In the genomic region with DNA sequence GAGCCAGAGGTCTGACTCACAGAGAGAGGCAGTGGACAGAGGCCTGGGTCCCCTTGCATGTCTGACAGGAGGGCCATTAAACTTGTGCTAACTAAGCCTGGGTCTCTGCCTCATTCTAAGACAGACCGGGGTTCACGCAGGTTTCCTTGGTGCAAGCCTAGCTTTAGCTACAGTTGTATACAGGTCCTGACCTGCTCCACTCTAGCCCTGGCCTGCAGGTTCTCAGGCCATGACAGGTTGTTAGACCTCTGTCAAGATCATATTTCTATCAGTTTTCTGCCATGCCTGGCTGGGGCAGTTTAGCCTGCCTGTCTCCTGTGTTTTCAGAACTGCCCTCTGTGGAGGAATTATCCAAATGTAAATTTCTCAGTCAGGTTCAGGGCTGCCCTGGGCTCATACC, we compare ENCODE assay signal across 16 mouse cellular contexts. TPM values are rescaled to one million over a fixed set of nuclear protein-coding genes. Genes with fewer than 3 reads are reported as not detected.
A peak's percentile ranks its signal among the peaks of the same experiment; 100 is the strongest.
DNase-seq lines count a peak whose midpoint lies in the region; ATAC-seq and TF ChIP-seq lines count a peak whose summit lies in the region.
"Had no signal": no experiment of that assay in that cellular context is flagged by ENCODE, and none has a peak within 500 bp of the region (broad histone marks: within the 10 kb centered on the region; RNA-seq: fewer than 3 reads in every experiment).

No protein-coding gene starts in this region.

- no peak for DNase-seq in heart, adult 11 months
- no peak for DNase-seq in layer of hippocampus, adult 2 months (ENCODE audit: low spot score in 2 of 2)
- no peak for DNase-seq in layer of hippocampus, postnatal 25 days (ENCODE audit: extremely low spot score in 1 of 2, low spot score in 1 of 2)
- DNase-seq in urinary bladder, adult 2 months (ENCODE audit: low spot score): peak; percentile 62
- no peak for DNase-seq in urinary bladder, postnatal 4 days (ENCODE audit: low spot score in 2 of 2)
- no peak for DNase-seq in ovary, postnatal 14 days (ENCODE audit: low spot score)
- DNase-seq: adrenal gland, postnatal 25 days; cerebellum, adult 11-12 months; cerebellum, postnatal 14 days; embryo, embryonic 11 days; kidney, adult 8-10 months; lung, embryonic 14.5 days; right cerebral cortex, postnatal 25 days had no signal

- 0 out of 2 replicates have a peak overlapping the region, but pooled peaks have one; percentile 32 for H3K9ac ChIP-seq in heart, embryonic 12.5 days
- H3K9ac ChIP-seq: liver, embryonic 13.5 days; lung, embryonic 14.5 days had no signal

- no peak overlapping the region for H3K4me2 ChIP-seq in heart, embryonic 12.5 days
- H3K4me2 ChIP-seq: liver, embryonic 13.5 days; lung, embryonic 14.5 days had no signal

- no peaks in the 10 kb centered on the region for H3K27me3 ChIP-seq in heart, embryonic 12.5 days (replicated peaks)
- H3K27me3 ChIP-seq: CH12.LX; liver, embryonic 13.5 days had no signal

- 0 out of 2 replicates have a peak overlapping the region, but pooled peaks have one; percentile 20 for H3K27ac ChIP-seq in heart, embryonic 12.5 days (ENCODE audit: poor library complexity, severe bottlenecking)
- peak overlapping the region; percentile 6; the same call in 1 of the 2 replicates for H3K27ac ChIP-seq in layer of hippocampus, adult 2 months
- H3K27ac ChIP-seq: liver, embryonic 13.5 days had no signal

- no peak for TF ChIP-seq CTCF in layer of hippocampus, adult 2 months (conservative IDR thresholded peaks at IDR 0.05)

- H3K4me3 ChIP-seq in heart, embryonic 12.5 days: no peak overlapping the region
- no peak overlapping the region for H3K4me3 ChIP-seq in layer of hippocampus, adult 2 months
- H3K4me3 ChIP-seq: liver, embryonic 13.5 days had no signal

- 0 out of 2 replicates have a peak, but pooled peaks cover 4% of the 10 kb centered on the region for H3K9me3 ChIP-seq in heart, embryonic 12.5 days (replicated peaks)
- H3K9me3 ChIP-seq: liver, embryonic 13.5 days had no signal

- H3K36me3 ChIP-seq in heart, embryonic 12.5 days: no peaks in the 10 kb centered on the region
- H3K36me3 ChIP-seq: liver, embryonic 13.5 days had no signal

- ATAC-seq in heart, embryonic 12.5 days (ENCODE audit: insufficient number of reproducible peaks, low FRiP score): no peak

- WGBS in heart, embryonic 12.5 days: 74% methylated on average over 2 of the region's 2 CpGs

- H3K4me1 ChIP-seq in heart, embryonic 12.5 days (replicated peaks): peaks cover 50% of the 10 kb centered on the region

RNA-seq across cellular contexts. Expression of a gene that starts 33.9 kb away (rescaled TPM):
- 77.9 and 80.9 TPM in 2 replicates for polyA plus RNA-seq in heart, embryonic 12.5 days (2016; fragmentation: Nextera tagmentation; extraction: Ambion mirVana)
- 10 to 100 TPM; 34.5 to 44.5 TPM for total RNA-seq in layer of hippocampus, adult 2 months (2021)
- total RNA-seq in layer of hippocampus, postnatal 25 days (2021): 10 to 100 TPM; 35.5 to 45.9 TPM
- polyA plus RNA-seq in urinary bladder, adult 2 months (2012; rRNA removed): 57.3 and 74.4 TPM in 2 replicates
